Mouse (Mus musculus) activated CD4-positive, CD25-positive, alpha-beta regulatory T cell, adult 4 months (primary cell): ENCODE data around the gene Mfsd4a. TPM values are rescaled to one million over a fixed set of nuclear protein-coding genes. Genes with fewer than 3 reads are reported as not detected.

ENCODE experiments used
- ATAC-seq: one replicate; pipeline ENCODE4 v1.8.0; 2017
- polyA plus RNA-seq, 2 experiments: library from polyadenylated mRNA; unstranded; fragments of 100-300 nt; shearing (Covaris generic); gene quantifications; one replicate each; pipeline ENCODE4 v1.2.1; 2017

Gene Mfsd4a
- polyA plus RNA-seq, result 10 to 100 TPM; 39.0 to 45.4 TPM

GRCm38 (mm10) chr1:132067261-132068255, at the start of gene Mfsd4a:
Mfsd4a (minus strand) TSS chr1:132068062.
- no peak for ATAC-seq

GRCm38 (mm10) chr1:132116606-132117005, 48.7 kb upstream of the Mfsd4a start:
- ATAC-seq, result no peak

GRCm38 (mm10) chr1:132113098-132113497, 45.2 kb upstream of the Mfsd4a start:
- ATAC-seq, result no peak

GRCm38 (mm10) chr1:132112426-132112825, 44.6 kb upstream of the Mfsd4a start:
- ATAC-seq, result no peak

GRCm38 (mm10) chr1:132111411-132111810, 43.5 kb upstream of the Mfsd4a start:
- ATAC-seq, result no peak

- ATAC-seq, result no peak
Observed at GRCm38 (mm10) chr1:132109368-132109767, 41.5 kb upstream of the Mfsd4a start.

- no peak for ATAC-seq
Observed at GRCm38 (mm10) chr1:132104353-132104752, 36.5 kb upstream of the Mfsd4a start.

GRCm38 (mm10) chr1:132101953-132102697, 34.3 kb upstream of the Mfsd4a start:
- no peak for ATAC-seq

GRCm38 (mm10) chr1:132099775-132100174, 31.9 kb upstream of the Mfsd4a start:
- no peak for ATAC-seq

- ATAC-seq, result no peak
Observed at GRCm38 (mm10) chr1:132099016-132099415, 31.2 kb upstream of the Mfsd4a start.

- ATAC-seq, result no peak
Observed at GRCm38 (mm10) chr1:132098076-132098475, 30.2 kb upstream of the Mfsd4a start.

- ATAC-seq, result no peak
Observed at GRCm38 (mm10) chr1:132095356-132096004, 27.6 kb upstream of the Mfsd4a start.

GRCm38 (mm10) chr1:132093269-132093668, 25.4 kb upstream of the Mfsd4a start:
- no peak for ATAC-seq

- no peak for ATAC-seq
Observed at GRCm38 (mm10) chr1:132090266-132090665, 22.4 kb upstream of the Mfsd4a start.

- ATAC-seq, result no peak
Observed at GRCm38 (mm10) chr1:132089767-132090166, 21.9 kb upstream of the Mfsd4a start.

GRCm38 (mm10) chr1:132088181-132088671, 20.4 kb upstream of the Mfsd4a start:
- ATAC-seq, result no peak

GRCm38 (mm10) chr1:132085181-132086049, 17.6 kb upstream of the Mfsd4a start:
- ATAC-seq, result no peak

- no peak for ATAC-seq
Observed at GRCm38 (mm10) chr1:132078413-132078812, 10.6 kb upstream of the Mfsd4a start.

- no peak for ATAC-seq
Observed at GRCm38 (mm10) chr1:132075576-132075975, 7.7 kb upstream of the Mfsd4a start.

- ATAC-seq, result no peak
Observed at GRCm38 (mm10) chr1:132070659-132071058, 2.8 kb upstream of the Mfsd4a start.

GRCm38 (mm10) chr1:132069436-132069835, 1.6 kb upstream of the Mfsd4a start:
- ATAC-seq, result no peak
